Mouse (Mus musculus) 416B (cell line): ENCODE measurements around the gene Tbc1d9.
"Not testable (repeated sequence)": the region's sequence is repeated elsewhere in the genome, so short reads cannot be mapped to it uniquely, and the experiment has no call there.

Experiments used
- DNase-seq: peaks from one replicate; pipeline ENCODE4 v3.0.0; 2011; ENCODE audit warnings: low read depth

Tbc1d9 gene

DNA sequence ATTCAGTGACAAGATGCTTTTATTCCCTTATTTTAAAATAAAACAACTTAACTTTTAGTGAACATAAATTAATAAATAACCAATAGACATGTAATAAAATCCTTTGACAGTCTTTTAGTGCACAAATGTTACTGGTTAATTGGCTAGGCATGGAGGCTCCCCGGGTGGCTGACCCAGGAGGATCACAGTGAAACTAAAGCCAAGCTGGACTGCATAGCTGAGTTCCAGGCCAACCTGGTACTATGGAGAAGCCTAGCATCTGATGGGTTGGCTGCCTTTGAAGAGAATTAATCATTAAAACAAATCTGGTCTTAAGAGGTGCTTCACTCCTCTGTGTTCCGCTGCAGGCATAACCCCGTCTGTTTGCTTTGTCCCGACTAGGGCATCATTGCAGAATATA is 67.9 kb downstream of the Tbc1d9 start:
- no peak for DNase-seq

DNA sequence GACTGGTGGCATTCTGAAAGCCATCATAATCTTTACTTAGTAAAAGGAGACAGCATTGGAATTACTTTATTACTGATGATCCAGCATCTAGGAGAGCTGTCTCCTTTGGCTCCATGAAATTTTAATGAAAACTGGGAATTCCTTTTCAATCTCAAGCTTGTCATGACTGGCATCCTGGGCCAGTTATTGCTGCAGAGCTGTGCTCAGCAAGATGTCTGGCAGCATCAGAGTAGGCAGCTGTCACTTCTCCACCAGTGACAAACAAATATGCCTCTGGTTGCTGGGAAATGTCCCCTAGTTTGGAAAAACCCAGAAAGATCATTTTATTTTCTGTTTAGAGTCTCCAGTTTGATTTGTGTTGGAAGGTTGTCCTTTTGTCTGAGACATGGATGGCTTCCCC is 74.2 kb downstream of the Tbc1d9 start:
- no peak for DNase-seq

- DNase-seq: no peak
Measured at GRCm38 (mm10) chr8:83244151-83244550, 79.0 kb downstream of the Tbc1d9 start.

- DNase-seq: no peak
Measured at GRCm38 (mm10) chr8:83250858-83251257, 85.7 kb downstream of the Tbc1d9 start.

DNA sequence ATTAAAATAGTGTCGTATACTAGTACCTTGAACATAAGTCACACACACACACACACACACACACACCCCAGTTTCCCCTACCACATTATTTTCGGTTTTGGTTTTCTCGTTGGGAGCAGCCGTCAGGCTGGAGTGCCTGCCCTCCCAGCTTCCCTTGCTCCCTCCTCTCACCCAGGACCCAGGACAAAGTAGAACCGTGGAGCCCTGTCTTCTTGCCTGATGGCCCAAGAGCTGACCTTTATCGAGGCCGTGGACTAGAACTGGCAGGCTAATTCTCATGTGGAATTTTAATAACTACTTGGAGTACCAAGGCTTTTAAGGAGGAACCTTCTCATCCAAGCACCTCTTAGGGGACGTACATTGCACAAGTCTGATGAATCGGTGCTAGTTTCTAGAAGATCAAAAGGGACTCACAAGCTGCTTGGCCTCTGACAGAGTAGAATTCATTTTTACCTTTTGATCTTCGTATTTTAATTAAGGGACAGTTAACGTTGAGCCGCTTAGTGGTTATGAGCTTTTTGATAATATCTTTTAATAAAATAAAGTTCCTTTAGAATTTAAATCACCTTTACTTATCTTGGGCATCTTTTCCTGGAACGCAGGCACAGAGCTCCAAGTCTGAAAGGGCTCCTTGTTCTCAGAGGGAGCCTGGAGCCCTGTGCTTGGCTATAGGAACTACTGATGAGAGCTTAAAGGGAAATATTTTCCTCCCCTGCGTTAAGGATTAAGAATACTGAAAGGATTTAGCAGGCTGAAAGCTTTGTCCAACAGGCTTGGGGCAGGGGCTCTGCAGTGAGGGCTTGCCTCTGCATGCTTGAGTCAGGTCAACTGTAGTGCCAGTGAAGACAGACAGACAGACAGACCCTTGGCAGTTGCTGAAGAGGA is 86.5 kb downstream of the Tbc1d9 start:
- DNase-seq: no peak

DNA sequence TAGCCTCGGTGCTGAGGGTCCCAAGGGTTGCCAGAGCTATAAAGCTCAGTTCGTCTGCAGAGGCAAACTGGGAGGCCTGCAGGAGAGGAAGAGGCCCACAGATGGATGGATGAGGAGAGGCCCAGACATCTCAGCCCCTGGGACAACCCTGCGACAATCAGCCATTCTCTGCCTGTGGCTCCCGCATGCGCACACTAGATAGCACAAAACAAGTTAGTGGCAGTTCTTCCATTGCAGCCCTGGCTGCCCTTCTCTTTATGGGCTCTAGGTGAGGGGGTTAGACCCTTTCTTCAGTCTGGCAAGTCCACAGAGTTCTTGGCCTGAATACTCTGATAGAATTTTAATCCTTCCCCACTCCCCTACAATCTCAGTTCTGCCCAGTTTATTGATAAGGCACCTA is 87.6 kb downstream of the Tbc1d9 start:
- no peak for DNase-seq

- no peak for DNase-seq
Measured at GRCm38 (mm10) chr8:83257631-83258030, 92.5 kb downstream of the Tbc1d9 start.

GRCm38 (mm10) chr8:83260418-83261215 is 95.5 kb downstream of the Tbc1d9 start:
- peak; percentile 73 for DNase-seq

DNA sequence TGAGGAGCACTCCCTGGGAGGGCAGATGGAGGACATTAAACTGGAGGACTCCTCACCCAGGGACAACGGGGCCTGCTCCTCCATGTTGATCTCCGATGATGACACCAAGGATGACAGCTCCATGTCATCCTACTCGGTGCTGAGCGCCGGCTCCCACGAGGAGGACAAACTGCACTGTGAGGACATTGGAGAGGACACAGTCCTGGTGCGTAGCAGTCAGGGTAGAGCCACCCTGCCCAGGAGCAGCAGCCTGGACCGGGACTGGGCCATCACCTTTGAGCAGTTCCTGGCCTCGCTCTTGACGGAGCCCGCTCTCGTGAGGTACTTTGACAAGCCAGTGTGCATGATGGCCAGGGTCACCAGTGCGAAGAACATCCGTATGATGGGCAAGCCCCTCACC is 106.0 kb downstream of the Tbc1d9 start:
- no peak for DNase-seq

- DNase-seq: no peak
Measured at GRCm38 (mm10) chr8:83272464-83272863, 107.3 kb downstream of the Tbc1d9 start.

DNA sequence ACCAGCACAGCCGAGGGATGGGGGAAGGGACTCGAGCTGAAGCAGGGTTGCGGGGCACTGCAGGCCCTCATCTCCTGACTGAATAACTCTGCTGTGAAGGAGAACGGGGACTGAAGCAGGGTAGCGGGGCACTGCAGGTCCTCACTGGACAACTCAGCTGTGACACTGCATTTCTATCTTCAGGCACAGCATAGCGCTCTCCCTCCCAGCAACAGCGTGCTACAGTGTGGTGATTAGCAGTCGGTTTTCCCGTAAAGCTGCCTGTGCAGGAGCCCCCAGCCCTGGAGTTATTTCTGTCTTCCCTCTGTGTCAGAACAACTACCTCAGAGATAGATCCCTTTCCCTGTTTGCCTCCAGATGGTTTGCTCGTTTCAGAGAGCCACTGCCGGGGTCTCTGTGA is 109.3 kb downstream of the Tbc1d9 start:
- DNase-seq: no peak

GRCm38 (mm10) chr8:83278431-83278830 is 113.3 kb downstream of the Tbc1d9 start:
- DNase-seq: peak; percentile 49

DNA sequence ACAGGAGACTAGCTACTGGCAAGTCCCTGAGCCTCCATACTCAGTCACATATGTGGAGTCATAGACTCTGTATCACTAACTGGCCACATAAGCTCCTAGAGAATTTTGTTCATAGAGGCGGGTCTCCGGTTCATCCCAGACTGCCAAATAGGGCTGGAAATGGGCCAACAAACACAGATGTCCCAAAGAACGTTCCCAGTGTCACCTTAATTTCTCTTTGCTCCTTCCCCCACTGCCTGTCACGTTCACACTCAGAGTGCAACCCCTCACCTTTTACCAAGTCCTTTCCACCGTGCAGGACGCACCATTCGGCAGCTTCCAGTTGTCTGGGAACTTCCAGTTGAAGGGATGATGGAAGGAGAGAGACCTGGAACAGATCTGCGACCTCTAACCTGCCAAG is 120.2 kb downstream of the Tbc1d9 start:
- no peak for DNase-seq

DNA sequence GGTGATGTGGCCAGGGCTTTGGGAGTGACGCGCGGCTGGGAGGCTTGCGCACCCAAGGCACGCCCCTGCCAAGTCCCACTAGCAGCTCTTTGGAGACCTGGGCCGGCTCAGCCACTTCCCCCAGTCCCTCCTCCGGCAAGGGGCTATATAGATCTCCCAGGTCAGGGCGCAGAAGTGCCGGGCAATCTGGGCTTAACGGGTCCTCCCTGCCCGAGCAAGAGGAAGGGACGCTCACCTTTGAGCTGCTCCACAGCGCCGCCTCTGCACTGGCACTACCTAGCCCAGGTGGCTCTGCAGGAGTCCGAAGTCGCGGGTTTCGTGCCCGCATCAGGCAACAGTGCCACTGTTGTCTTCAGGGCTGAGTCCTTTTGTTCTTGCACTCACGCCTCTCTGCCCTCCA is 125.0 kb downstream of the Tbc1d9 start, which contains the start of gene Ucp1:
Ucp1 (plus strand) TSS at position 177 of the 400 bp plus-strand sequence.
- no peak for DNase-seq

DNA sequence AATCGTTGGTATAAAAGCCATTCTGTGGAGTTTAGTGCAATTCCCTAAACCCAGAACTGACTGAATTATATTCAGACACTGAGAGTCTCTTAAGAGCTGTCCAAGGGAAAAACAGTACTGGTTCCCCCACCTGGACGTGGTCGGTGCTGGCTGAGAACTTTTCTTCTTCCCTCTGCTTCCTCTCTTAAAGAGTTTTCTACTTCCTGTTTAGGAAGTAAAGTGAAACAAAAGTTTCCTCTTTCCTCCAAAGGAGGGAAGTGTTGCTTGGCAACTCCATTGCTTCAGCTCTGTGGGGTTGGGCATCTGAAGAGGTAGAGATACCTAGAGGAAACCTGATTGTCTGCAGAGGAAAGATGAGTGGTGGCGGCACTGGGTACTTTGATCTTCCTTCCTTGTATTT is 132.2 kb downstream of the Tbc1d9 start:
- no peak for DNase-seq

DNA sequence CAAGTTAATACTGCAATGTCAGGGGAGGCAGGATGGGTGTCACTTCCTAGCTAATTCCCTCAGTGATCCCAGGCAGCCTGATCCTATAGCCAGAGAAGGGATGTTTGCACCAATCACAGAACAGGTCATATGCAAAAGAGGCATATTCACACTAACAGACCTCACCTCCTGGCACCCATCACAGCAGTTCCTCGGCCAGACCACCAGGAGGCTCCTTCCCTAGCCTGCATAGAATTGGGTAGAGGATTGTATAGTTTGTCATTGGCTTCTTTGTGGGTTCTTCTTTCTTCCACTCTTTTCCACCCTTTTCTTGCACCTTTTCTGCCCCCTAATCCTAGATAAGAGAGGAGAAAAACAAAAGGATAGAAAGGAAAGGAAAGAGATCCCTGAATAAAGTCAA is 135.0 kb downstream of the Tbc1d9 start:
- DNase-seq: peak; percentile 35

DNA sequence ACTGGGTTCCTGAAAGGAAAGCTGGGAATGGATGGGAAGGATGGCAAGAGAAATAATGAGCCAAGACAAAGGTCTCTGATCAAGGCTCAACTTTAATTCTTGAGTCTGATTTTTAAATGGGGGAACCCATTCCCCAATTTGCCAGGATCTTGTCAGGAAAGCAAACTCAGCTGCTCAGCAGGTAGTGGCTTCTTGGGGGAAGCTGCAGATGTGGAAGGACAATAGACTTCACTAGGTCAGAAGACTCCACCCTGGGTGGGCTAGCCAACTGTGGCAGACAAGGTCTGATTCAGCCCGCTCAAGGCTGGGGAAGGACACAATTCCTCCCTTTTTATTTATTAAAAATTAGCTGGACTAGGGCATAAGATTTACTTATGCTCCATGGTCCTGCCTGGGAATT is 139.8 kb downstream of the Tbc1d9 start:
- no peak for DNase-seq

GRCm38 (mm10) chr8:83309836-83310235 is 144.7 kb downstream of the Tbc1d9 start:
- no peak for DNase-seq

- DNase-seq: not testable (repeated sequence)
Measured at GRCm38 (mm10) chr8:83315084-83315483, 149.9 kb downstream of the Tbc1d9 start.

DNA sequence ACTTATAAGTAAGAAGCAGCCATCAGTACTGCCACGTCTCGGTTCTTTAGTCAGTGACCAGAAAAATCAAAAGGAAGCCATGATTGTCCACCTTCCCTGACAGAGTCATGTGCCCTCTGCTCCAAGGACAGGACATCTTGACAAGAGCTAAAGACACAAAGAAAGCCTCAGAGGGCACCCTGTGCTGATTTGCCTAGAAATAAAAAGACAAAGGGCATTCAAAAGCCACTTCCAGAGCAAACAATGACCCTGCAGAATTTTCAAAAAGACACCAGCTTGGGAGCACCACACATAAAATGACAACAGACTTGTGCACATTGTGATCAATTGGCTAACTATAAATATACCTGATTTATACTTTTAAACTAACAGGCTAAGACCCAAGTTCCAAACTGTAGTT is 150.5 kb downstream of the Tbc1d9 start:
- DNase-seq: no peak

- no peak for DNase-seq
Measured at GRCm38 (mm10) chr8:83320543-83320942, 155.4 kb downstream of the Tbc1d9 start.

DNA sequence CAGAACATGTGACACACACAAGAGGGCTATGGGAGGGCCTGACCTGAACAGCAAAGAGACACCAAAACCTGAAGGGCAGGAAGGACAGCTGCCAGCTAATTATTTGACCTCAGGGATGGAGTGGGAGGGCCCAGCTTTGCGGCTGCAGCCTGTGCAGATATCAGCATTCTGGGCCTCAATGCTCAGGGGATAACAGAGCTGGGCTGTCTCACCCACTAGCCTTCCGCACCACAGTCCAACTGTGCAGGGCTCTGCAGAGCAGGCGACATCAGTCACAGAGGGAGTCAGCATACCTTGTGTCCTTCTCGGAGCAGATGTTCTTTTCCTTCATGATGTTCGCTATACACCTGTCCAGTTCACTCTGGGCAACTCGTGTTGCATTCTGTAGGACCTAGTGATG is 157.2 kb downstream of the Tbc1d9 start:
- DNase-seq: no peak
